Mouse (Mus musculus) heart, embryonic 11.5 days (tissue): Measurements from ENCODE around the gene Dnmt3a. TPM values are rescaled to one million over a fixed set of nuclear protein-coding genes. Genes with fewer than 3 reads are reported as not detected.
A peak's percentile ranks its signal among the peaks of the same experiment; 100 is the strongest.

ENCODE experiments used
- ATAC-seq: fragments of 200-750 bp; cut with Nextera tagmentation; replicated peaks from 2 replicates; pipeline ENCODE4 v1.8.0; 2017; ENCODE audit warnings: moderate library complexity; ENCODE audit not compliant: insufficient number of reproducible peaks, low FRiP score, low TSS enrichment
- H3K27ac ChIP-seq: fragments of 300-500 bp; sonication (generic); 2 replicates; pipeline ENCODE4 v1.5.1; 2014; ENCODE audit warnings: mild to moderate bottlenecking, low read depth, low read length
- H3K27me3 ChIP-seq: fragments of 300-500 bp; sonication (generic); 2 replicates; pipeline ENCODE4 v1.6.1; 2014; ENCODE audit warnings: mild to moderate bottlenecking, low read length, mixed read lengths; ENCODE audit not compliant: control insufficient read depth, insufficient read depth
- H3K36me3 ChIP-seq: fragments of 300-500 bp; sonication (generic); 2 replicates; pipeline ENCODE4 v1.6.1; 2014; ENCODE audit warnings: mild to moderate bottlenecking, low read length, moderate library complexity, mixed read lengths; ENCODE audit not compliant: control insufficient read depth, insufficient read depth
- H3K4me1 ChIP-seq: fragments of 300-500 bp; sonication (generic); 2 replicates; pipeline ENCODE4 v1.6.1; 2014; ENCODE audit warnings: low read length; ENCODE audit not compliant: control insufficient read depth, insufficient read depth
- H3K4me2 ChIP-seq: fragments of 300-500 bp; sonication (generic); 2 replicates; pipeline ENCODE4 v1.6.1; 2014; ENCODE audit warnings: mild to moderate bottlenecking, moderate library complexity
- H3K4me3 ChIP-seq: fragments of 300-500 bp; sonication (generic); 2 replicates; pipeline ENCODE4 v1.5.1; 2014; ENCODE audit warnings: low read depth, low read length
- H3K9ac ChIP-seq: fragments of 300-500 bp; sonication (generic); 2 replicates; pipeline ENCODE4 v1.6.1; 2014; ENCODE audit warnings: mild to moderate bottlenecking, low read depth, low read length, moderate library complexity
- H3K9me3 ChIP-seq: fragments of 300-500 bp; sonication (generic); replicated peaks from 2 replicates; pipeline ENCODE4 v1.6.1; 2016; ENCODE audit warnings: low read length; ENCODE audit not compliant: control insufficient read depth
- WGBS: fragments of 180-500 bp; shearing (Covaris S2); extraction: QIAGEN DNeasy Blood & Tissue Kit; methylation state at CpG from one replicate; pipeline ENCODE4 v1.1.7; 2014; ENCODE audit not compliant: insufficient replicate concordance; 5-methylcytosine and 5-hydroxymethylcytosine counted together
- polyA plus RNA-seq: library from polyadenylated mRNA; unstranded; fragments of >200 nt; fragmentation: Nextera tagmentation; extraction: Ambion mirVana; gene quantifications from 2 replicates; pipeline ENCODE4 v1.2.1, GENCODE M21; 2014

Gene Dnmt3a
- polyA plus RNA-seq = 55.1 and 60.1 TPM in 2 replicates

GRCm38 (mm10) chr12:3805852-3806251 is at the start of gene Dnmt3a:
Gene Dnmt3a (plus strand): TSS chr12:3806007.
- peak within 1 kb of the TSS; percentile 88 for H3K4me3 ChIP-seq
- no peaks in the 10 kb centered on the region for H3K36me3 ChIP-seq
- H3K9ac ChIP-seq = peak within 1 kb of the TSS; percentile 93
- H3K9me3 ChIP-seq = no peaks in the 10 kb centered on the region
- H3K27ac ChIP-seq = peak within 1 kb of the TSS; percentile 96
- H3K4me1 ChIP-seq = peaks cover 32% of the 10 kb centered on the region
- H3K4me2 ChIP-seq = peak within 1 kb of the TSS; percentile 85
- peak; percentile 2; the same call in 1 of the 2 replicates for ATAC-seq
- H3K27me3 ChIP-seq = no peaks in the 10 kb centered on the region
- 10% methylated on average over 4 of the region's 4 CpGs for WGBS

- Histone ChIP-seq H3K27me3 (no peaks in the 10 kb centered on the region), H3K4me3 (no peak overlapping the region), H3K4me2 (no peak overlapping the region), H3K9me3 (no peaks in the 10 kb centered on the region), H3K27ac (no peak overlapping the region), H3K36me3 (0 out of 2 replicates have a peak, but pooled peaks cover 3% of the 10 kb centered on the region), H3K4me1 (no peaks in the 10 kb centered on the region), H3K9ac (no peak overlapping the region)
- WGBS = 76% methylated on average over 3 of the region's 3 CpGs
- ATAC-seq = no peak
These were observed 49.6 kb upstream of the Dnmt3a start for GRCm38 (mm10) chr12:3756216-3756615.

DNA sequence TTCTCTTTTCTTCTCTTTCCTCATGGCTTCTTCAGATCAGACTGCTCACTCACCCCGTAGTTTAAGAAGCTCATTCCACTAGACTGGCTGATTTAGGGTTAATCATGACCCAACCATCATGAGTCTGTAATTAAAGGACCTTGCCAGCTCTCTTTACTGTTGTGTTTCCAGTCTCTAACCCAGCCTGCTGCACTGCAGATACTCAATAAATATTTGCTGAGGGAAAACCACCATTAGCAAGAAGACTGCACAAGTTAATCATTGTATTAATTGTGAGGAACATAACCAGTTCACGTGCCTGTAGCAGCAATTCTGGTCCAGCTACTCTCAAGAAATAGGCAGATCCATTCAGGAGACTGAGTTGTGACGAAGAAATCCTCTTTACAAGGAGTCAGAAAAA is 47.7 kb upstream of the Dnmt3a start:
- Histone ChIP-seq H3K4me2 (no peak overlapping the region), H3K9ac (no peak overlapping the region), H3K4me1 (no peaks in the 10 kb centered on the region), H3K27me3 (no peaks in the 10 kb centered on the region), H3K9me3 (no peaks in the 10 kb centered on the region), H3K4me3 (no peak overlapping the region), H3K36me3 (no peaks in the 10 kb centered on the region), H3K27ac (no peak overlapping the region)
- no peak for ATAC-seq
- 88% methylated on average over 3 of the region's 3 CpGs for WGBS

DNA sequence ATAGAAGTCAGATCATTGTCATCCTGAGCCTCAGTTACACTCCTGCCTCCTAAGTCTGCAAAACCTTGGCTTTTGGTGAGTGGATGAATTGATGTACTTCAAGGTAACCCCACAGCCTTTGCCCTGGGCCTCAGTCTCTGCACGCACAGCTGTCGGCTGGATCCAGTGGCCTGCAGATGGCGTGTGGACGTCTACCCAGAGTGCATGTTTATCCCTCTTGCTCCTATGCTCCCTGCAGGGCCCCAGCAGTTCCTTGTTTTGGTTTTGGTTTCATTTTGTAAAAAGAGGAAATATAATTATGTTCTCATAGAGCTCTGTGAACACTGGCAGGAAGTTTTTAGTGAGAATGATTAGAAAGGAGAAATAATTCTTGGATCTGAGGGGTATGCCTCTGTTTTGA is 46.4 kb upstream of the Dnmt3a start:
- H3K4me2 ChIP-seq = no peak overlapping the region
- H3K27me3 ChIP-seq = no peaks in the 10 kb centered on the region
- H3K4me1 ChIP-seq = peaks cover 3% of the 10 kb centered on the region
- no peak overlapping the region for H3K9ac ChIP-seq
- no peaks in the 10 kb centered on the region for H3K36me3 ChIP-seq
- H3K27ac ChIP-seq = no peak overlapping the region
- ATAC-seq = no peak
- H3K4me3 ChIP-seq = no peak overlapping the region
- 44% methylated on average over 4 of the region's 4 CpGs for WGBS
- no peaks in the 10 kb centered on the region for H3K9me3 ChIP-seq

GRCm38 (mm10) chr12:3760876-3761590 is 44.8 kb upstream of the Dnmt3a start:
- no peak overlapping the region for H3K4me2 ChIP-seq
- H3K36me3 ChIP-seq = no peaks in the 10 kb centered on the region
- no peaks in the 10 kb centered on the region for H3K9me3 ChIP-seq
- no peaks in the 10 kb centered on the region for H3K27me3 ChIP-seq
- no peak overlapping the region for H3K27ac ChIP-seq
- no peak overlapping the region for H3K9ac ChIP-seq
- 69% methylated on average over 4 of the region's 4 CpGs for WGBS
- ATAC-seq = no peak
- H3K4me3 ChIP-seq = no peak overlapping the region
- peaks cover 3% of the 10 kb centered on the region for H3K4me1 ChIP-seq

GRCm38 (mm10) chr12:3761591-3762295 is 44.1 kb upstream of the Dnmt3a start:
- peaks cover 3% of the 10 kb centered on the region for H3K4me1 ChIP-seq
- no peak overlapping the region for H3K4me3 ChIP-seq
- H3K27ac ChIP-seq = no peak overlapping the region
- no peaks in the 10 kb centered on the region for H3K27me3 ChIP-seq
- no peak overlapping the region for H3K4me2 ChIP-seq
- no peaks in the 10 kb centered on the region for H3K9me3 ChIP-seq
- ATAC-seq = no peak
- H3K9ac ChIP-seq = no peak overlapping the region
- H3K36me3 ChIP-seq = no peaks in the 10 kb centered on the region
- WGBS = 73% methylated on average over 6 of the region's 6 CpGs

- peaks cover 3% of the 10 kb centered on the region for H3K4me1 ChIP-seq
- H3K9ac ChIP-seq = no peak overlapping the region
- 71% methylated on average over 3 of the region's 3 CpGs for WGBS
- H3K27ac ChIP-seq = no peak overlapping the region
- H3K9me3 ChIP-seq = no peaks in the 10 kb centered on the region
- no peaks in the 10 kb centered on the region for H3K36me3 ChIP-seq
- no peak for ATAC-seq
- H3K27me3 ChIP-seq = no peaks in the 10 kb centered on the region
- H3K4me3 ChIP-seq = no peak overlapping the region
- H3K4me2 ChIP-seq = no peak overlapping the region
These were observed 41.5 kb upstream of the Dnmt3a start for GRCm38 (mm10) chr12:3764191-3764804.

DNA sequence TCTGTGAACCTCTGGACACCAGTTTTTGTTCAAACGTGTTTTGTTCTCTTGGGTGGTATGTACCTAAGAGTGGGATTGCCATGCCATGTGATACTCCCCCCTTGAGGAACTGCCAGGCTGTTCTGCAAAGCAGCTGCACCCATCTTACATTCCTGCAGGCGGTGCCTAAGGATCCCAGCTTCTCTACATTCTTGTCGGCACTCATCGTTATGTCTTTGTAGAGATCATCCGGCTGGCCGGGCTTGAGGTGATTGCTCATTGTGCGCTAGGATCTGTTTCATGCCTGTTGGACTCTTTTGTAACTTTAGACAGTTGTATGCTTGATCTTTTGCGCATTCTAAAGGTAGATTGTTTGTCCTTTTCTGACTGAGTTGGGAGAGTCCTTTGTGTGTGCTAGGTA is 38.4 kb upstream of the Dnmt3a start:
- no peak for ATAC-seq
- Histone ChIP-seq H3K27ac (no peak overlapping the region), H3K9ac (no peak overlapping the region), H3K4me1 (peaks cover 3% of the 10 kb centered on the region), H3K36me3 (no peaks in the 10 kb centered on the region), H3K27me3 (no peaks in the 10 kb centered on the region), H3K4me3 (no peak overlapping the region), H3K9me3 (no peaks in the 10 kb centered on the region), H3K4me2 (no peak overlapping the region)
- 57% methylated on average over 8 of the region's 8 CpGs for WGBS
